Mouse (Mus musculus) intestine, postnatal 0 days (tissue): ENCODE results near the gene Acd. TPM values are rescaled to one million over a fixed set of nuclear protein-coding genes. Genes with fewer than 3 reads are reported as not detected.

ENCODE experiments used
- ATAC-seq: fragments of 200-750 bp; cut with Nextera tagmentation; 2 replicates; pipeline ENCODE4 v1.8.0; 2017; ENCODE audit warnings: mild to moderate bottlenecking, moderate TSS enrichment, moderate library complexity
- H3K27ac ChIP-seq: fragments of 300-500 bp; sonication (generic); 2 replicates; pipeline ENCODE4 v1.5.1; 2014; ENCODE audit warnings: mild to moderate bottlenecking, low read depth, low read length, moderate library complexity
- H3K27me3 ChIP-seq: fragments of 300-500 bp; sonication (generic); replicated peaks from 2 replicates; pipeline ENCODE4 v1.6.1; 2014; ENCODE audit warnings: low read length, mixed read lengths; ENCODE audit not compliant: control insufficient read depth, insufficient read depth
- H3K36me3 ChIP-seq: fragments of 300-500 bp; sonication (generic); 2 replicates; pipeline ENCODE4 v1.6.1; 2014; ENCODE audit warnings: mild to moderate bottlenecking, moderate library complexity; ENCODE audit not compliant: control insufficient read depth, insufficient read depth
- H3K4me1 ChIP-seq: fragments of 300-500 bp; sonication (generic); replicated peaks from 2 replicates; pipeline ENCODE4 v1.6.1; 2014; ENCODE audit warnings: antibody characterized with exemption, low read length, mixed read lengths; ENCODE audit not compliant: control insufficient read depth, insufficient read depth
- H3K4me2 ChIP-seq: fragments of 300-500 bp; sonication (generic); replicated peaks from 2 replicates; pipeline ENCODE4 v1.6.1; 2014; ENCODE audit warnings: low read depth, mild to moderate bottlenecking, moderate library complexity
- H3K4me3 ChIP-seq: fragments of 300-500 bp; sonication (generic); 2 replicates; pipeline ENCODE4 v1.5.1; 2014; ENCODE audit warnings: low read depth, low read length
- H3K9ac ChIP-seq: fragments of 300-500 bp; sonication (generic); 2 replicates; pipeline ENCODE4 v1.6.1; 2014; ENCODE audit warnings: mild to moderate bottlenecking, low read depth, low read length
- H3K9me3 ChIP-seq: fragments of 300-500 bp; sonication (generic); 2 replicates; pipeline ENCODE4 v1.6.1; 2016; ENCODE audit warnings: mixed run types; ENCODE audit not compliant: control insufficient read depth
- CTCF ChIP-seq: sonication (generic); IDR thresholded peaks from 2 replicates; pipeline ENCODE4 v1.5.1; 2016; ENCODE audit warnings: low read depth, mild to moderate bottlenecking, control low read depth, antibody characterized with exemption, moderate library complexity
- WGBS: fragments of 180-500 bp; shearing (Covaris S2); extraction: QIAGEN DNeasy Blood & Tissue Kit; methylation state at CpG from one replicate; pipeline ENCODE4 v1.1.7; 2014; 5-methylcytosine and 5-hydroxymethylcytosine counted together
- polyA plus RNA-seq: library from polyadenylated mRNA; unstranded; fragments of >200 nt; fragmentation: Nextera tagmentation; extraction: Ambion mirVana; gene quantifications from 2 replicates; pipeline ENCODE4 v1.2.1, GENCODE M21; 2015

Gene Acd
- polyA plus RNA-seq, 1 experiment from 2014 or later, result 35.5 TPM

GRCm38 (mm10) chr8:105704146-105704812, 3.4 kb upstream of the Acd start:
- Histone ChIP-seq H3K9me3 (no peaks in the 10 kb centered on the region), H3K36me3 (no peaks in the 10 kb centered on the region), H3K9ac (no peak overlapping the region), H3K4me3 (no peak overlapping the region), H3K27ac (no peak overlapping the region), H3K4me1 (no peaks in the 10 kb centered on the region; the same call in 1 of the 2 replicates), H3K27me3 (no peaks in the 10 kb centered on the region), H3K4me2 (no peak overlapping the region)
- TF ChIP-seq CTCF, result no peak
- WGBS, result 93% methylated on average over 34 of the region's 34 CpGs
- no peak for ATAC-seq

- Histone ChIP-seq H3K36me3 (peaks cover 12% of the 10 kb centered on the region; the same call in 1 of the 2 replicates), H3K27ac (no peak overlapping the region), H3K4me1 (no peaks in the 10 kb centered on the region; the same call in 1 of the 2 replicates), H3K4me3 (no peak overlapping the region), H3K27me3 (no peaks in the 10 kb centered on the region), H3K4me2 (no peak overlapping the region), H3K9ac (no peak overlapping the region), H3K9me3 (no peaks in the 10 kb centered on the region)
- no peak for TF ChIP-seq CTCF
- ATAC-seq, result no peak
- WGBS, result 92% methylated on average over 24 of the region's 24 CpGs
Observed at GRCm38 (mm10) chr8:105702731-105703415, 2.0 kb upstream of the Acd start.

GRCm38 (mm10) chr8:105702001-105702401, 1.1 kb upstream of the Acd start:
- H3K4me3 ChIP-seq, result peak overlapping the region; percentile 69
- no peaks in the 10 kb centered on the region for H3K27me3 ChIP-seq
- peaks cover 21% of the 10 kb centered on the region; the same call in 1 of the 2 replicates for H3K36me3 ChIP-seq
- H3K9ac ChIP-seq, result peak overlapping the region; percentile 18; the same call in 1 of the 2 replicates
- no peaks in the 10 kb centered on the region for H3K9me3 ChIP-seq
- H3K27ac ChIP-seq, result no peak overlapping the region
- 56% methylated on average over 18 of the region's 18 CpGs for WGBS
- no peaks in the 10 kb centered on the region; the same call in 1 of the 2 replicates for H3K4me1 ChIP-seq
- H3K4me2 ChIP-seq, result peak overlapping the region; percentile 87
- no peak for ATAC-seq
- TF ChIP-seq CTCF, result no peak

DNA sequence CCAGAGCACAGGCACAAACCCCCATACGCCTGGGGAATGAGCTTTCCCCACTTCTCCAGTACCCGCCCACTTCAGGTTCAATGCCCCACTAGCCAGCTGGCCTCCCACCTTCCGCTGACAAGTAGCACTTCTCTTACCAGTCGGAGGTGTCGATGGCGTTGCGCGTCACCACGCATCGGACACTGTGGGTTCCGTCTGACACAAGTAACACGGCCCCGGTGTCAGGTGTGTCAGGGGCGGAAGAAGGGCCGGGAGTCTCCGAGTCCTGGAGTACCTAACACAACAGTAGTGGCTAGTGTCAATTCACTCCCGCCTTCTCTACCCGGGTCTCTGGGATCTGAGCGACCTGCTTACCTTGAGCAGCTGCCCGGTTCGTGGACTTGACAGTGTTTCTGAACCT, 336 bp downstream of the Acd start:
- WGBS, result 0% methylated on average over 21 of the region's 21 CpGs
- H3K27ac ChIP-seq, result peak overlapping the region; percentile 35; the same call in 1 of the 2 replicates
- TF ChIP-seq CTCF, result no peak
- no peaks in the 10 kb centered on the region for H3K9me3 ChIP-seq
- peak; percentile 59 for ATAC-seq
- H3K36me3 ChIP-seq, result peaks cover 25% of the 10 kb centered on the region; the same call in 1 of the 2 replicates
- H3K27me3 ChIP-seq, result no peaks in the 10 kb centered on the region
- peak overlapping the region; percentile 69 for H3K4me3 ChIP-seq
- H3K4me1 ChIP-seq, result no peaks in the 10 kb centered on the region; the same call in 1 of the 2 replicates
- H3K9ac ChIP-seq, result peak overlapping the region; percentile 47
- peak overlapping the region; percentile 87 for H3K4me2 ChIP-seq

DNA sequence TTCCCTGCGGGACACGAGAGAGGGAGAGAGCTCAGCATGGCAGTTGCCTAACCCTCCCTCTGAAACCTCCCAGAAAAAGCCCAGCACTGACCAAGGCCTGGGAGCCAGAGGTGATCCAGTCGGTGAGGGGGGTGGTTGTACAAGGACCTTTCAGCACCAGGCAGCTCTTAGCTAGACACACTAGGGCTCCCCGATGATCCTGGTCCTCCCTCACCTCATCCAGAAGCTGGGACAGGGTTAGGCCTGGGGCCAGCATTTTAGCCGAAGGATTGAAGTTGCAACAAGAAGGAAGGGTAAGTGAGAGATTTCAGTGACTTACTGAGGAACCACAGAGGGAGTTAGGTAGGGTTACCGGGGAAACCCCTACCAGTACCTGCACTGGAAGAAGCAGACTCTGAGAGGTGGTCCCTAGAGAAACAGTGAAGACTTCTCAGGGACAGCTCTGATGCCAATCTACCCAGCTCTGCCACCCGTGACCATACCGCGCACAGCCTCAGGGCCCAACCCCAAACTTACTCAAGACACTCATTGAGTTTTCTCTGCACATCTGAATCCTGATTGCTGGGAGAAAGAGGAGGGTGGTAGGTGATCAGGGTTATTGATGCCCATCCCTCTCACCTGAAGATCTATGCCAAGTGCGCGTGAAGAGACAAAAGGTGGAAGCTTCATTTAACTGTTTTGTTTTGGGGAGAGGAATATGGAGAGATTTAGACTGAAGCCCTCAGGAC, 1.2 kb downstream of the Acd start:
- peak overlapping the region; percentile 47; the same call in 1 of the 2 replicates for H3K9ac ChIP-seq
- no peaks in the 10 kb centered on the region for H3K27me3 ChIP-seq
- H3K4me3 ChIP-seq, result peak overlapping the region; percentile 69
- peaks cover 25% of the 10 kb centered on the region; the same call in 1 of the 2 replicates for H3K36me3 ChIP-seq
- no peak for ATAC-seq
- TF ChIP-seq CTCF, result no peak
- H3K4me2 ChIP-seq, result peak overlapping the region; percentile 87
- H3K27ac ChIP-seq, result no peak overlapping the region
- 91% methylated on average over 11 of the region's 11 CpGs for WGBS
- H3K4me1 ChIP-seq, result no peaks in the 10 kb centered on the region; the same call in 1 of the 2 replicates
- no peaks in the 10 kb centered on the region for H3K9me3 ChIP-seq

GRCm38 (mm10) chr8:105698734-105699133, 2.2 kb downstream of the Acd start:
- Histone ChIP-seq H3K27me3 (peaks cover 3% of the 10 kb centered on the region; the same call in 1 of the 2 replicates), H3K9me3 (no peaks in the 10 kb centered on the region), H3K36me3 (peaks cover 25% of the 10 kb centered on the region; the same call in 1 of the 2 replicates), H3K4me3 (no peak overlapping the region), H3K4me1 (peaks cover 4% of the 10 kb centered on the region; the same call in 1 of the 2 replicates), H3K9ac (no peak overlapping the region), H3K27ac (no peak overlapping the region), H3K4me2 (no peak overlapping the region)
- WGBS, result 96% methylated on average over 5 of the region's 5 CpGs
- TF ChIP-seq CTCF, result no peak
- ATAC-seq, result no peak
